Mouse (Mus musculus): ENCODE data around the gene Tspan5. TPM values are rescaled to one million over a fixed set of nuclear protein-coding genes. Genes with fewer than 3 reads are reported as not detected.

Tspan5 gene
- polyA plus RNA-seq, 1 experiment = 23.8 TPM

DNA sequence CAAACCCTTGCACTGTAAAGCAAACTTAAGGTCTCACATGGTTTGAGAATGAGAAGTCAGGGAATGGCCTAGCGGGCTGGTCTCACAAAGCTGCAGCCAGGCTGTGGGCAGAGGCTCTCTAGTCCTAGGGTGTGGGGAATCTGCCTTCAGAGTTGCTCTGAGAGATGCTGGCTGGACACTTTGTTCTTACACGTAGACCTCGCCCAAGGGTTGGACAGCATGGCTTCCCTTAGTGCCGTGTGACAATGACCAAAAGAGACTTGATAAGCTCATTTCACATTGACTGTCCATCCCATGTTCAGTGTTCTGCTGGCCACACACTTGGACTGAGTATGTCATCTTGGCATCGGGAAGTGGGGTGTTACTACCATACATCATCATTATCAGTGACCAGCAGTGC, 101.6 kb downstream of the Tspan5 start:
- Histone ChIP-seq H3K4me3 (ENCODE audit: insufficient read depth, low read depth, low read length) (no peak overlapping the region), H3K27me3 (replicated peaks; ENCODE audit: control insufficient read depth, insufficient read depth, low read length) (no peaks in the 10 kb centered on the region), H3K27ac (ENCODE audit: insufficient read depth, low read depth, low read length) (no peak overlapping the region), H3K4me1 (ENCODE audit: control insufficient read depth, insufficient read depth, low read length) (no peaks in the 10 kb centered on the region), H3K36me3 (ENCODE audit: control insufficient read depth, insufficient read depth, low read length) (no peaks in the 10 kb centered on the region)
- 92% methylated on average over 5 of the region's 5 CpGs for WGBS
- TF ChIP-seq CTCF (conservative IDR thresholded peaks at IDR 0.05; ENCODE audit: insufficient read depth, insufficient read length, low read depth, low read length) = no peak
- no peak for TF ChIP-seq POLR2A (IDR thresholded peaks at IDR 0.05; ENCODE audit: low read depth, low read length)
- DNase-seq = no peak

DNA sequence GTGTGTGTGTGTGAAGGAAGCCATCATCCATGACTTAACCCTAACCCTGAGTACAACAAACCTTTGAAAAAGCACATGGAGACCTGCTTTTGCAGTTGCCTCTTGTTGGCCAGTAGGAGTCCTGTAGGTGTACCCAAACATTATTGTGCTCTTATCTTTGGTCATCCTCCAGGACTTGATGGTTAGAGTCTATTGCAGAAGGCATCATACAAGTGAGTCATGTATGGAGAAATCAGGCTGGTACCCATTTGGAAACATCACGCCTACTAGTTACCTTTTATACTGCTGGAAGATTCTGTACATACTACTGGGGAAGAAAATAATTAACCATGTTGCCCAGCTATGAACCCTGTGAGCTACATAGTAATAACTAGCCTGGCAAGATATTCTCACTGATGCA, 103.8 kb downstream of the Tspan5 start:
- 74% methylated on average over 1 of the region's 1 CpGs for WGBS
- TF ChIP-seq POLR2A (IDR thresholded peaks at IDR 0.05; ENCODE audit: low read depth, low read length) (no peak), CTCF (conservative IDR thresholded peaks at IDR 0.05; ENCODE audit: insufficient read depth, insufficient read length, low read depth, low read length) (no peak)
- H3K4me3 ChIP-seq (ENCODE audit: insufficient read depth, low read depth, low read length) = no peak overlapping the region

DNA sequence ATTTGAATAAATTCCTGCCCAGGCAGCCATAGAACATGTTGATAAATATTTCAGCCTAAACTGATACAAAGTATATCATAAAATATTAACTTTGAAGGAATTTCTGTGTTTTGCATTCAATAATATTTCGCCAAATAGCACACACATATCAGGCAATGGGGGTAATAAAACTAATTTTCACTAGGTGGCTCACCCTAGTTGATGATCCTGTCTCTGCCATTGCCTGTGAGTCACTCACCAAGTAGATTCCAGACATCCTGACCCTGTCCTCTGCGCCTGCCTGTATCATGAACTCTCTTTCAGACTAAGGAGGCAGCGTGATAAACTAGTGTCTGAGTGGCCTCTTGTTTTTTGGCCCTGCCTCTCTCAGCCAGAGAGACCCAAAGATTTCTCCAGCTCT, 105.8 kb downstream of the Tspan5 start:
- Histone ChIP-seq H3K4me1 (ENCODE audit: control insufficient read depth, insufficient read depth, low read length) (no peaks in the 10 kb centered on the region; the same call in 1 of the 2 replicates), H3K4me3 (ENCODE audit: insufficient read depth, low read depth, low read length) (no peak overlapping the region), H3K36me3 (ENCODE audit: control insufficient read depth, insufficient read depth, low read length) (no peaks in the 10 kb centered on the region), H3K27me3 (replicated peaks; ENCODE audit: control insufficient read depth, insufficient read depth, low read length) (no peaks in the 10 kb centered on the region), H3K27ac (ENCODE audit: insufficient read depth, low read depth, low read length) (no peak overlapping the region)
- 89% methylated on average over 3 of the region's 3 CpGs for WGBS
- no peak for DNase-seq
- TF ChIP-seq CTCF (conservative IDR thresholded peaks at IDR 0.05; ENCODE audit: insufficient read depth, insufficient read length, low read depth, low read length) (no peak), POLR2A (IDR thresholded peaks at IDR 0.05; ENCODE audit: low read depth, low read length) (no peak)

More for the DNA sequence above, 103.8 kb downstream of the Tspan5 start:
- no peaks in the 10 kb centered on the region for H3K4me1 ChIP-seq (ENCODE audit: control insufficient read depth, insufficient read depth, low read length)
- H3K27me3 ChIP-seq (replicated peaks; ENCODE audit: control insufficient read depth, insufficient read depth, low read length) = no peaks in the 10 kb centered on the region
- no peaks in the 10 kb centered on the region for H3K36me3 ChIP-seq (ENCODE audit: control insufficient read depth, insufficient read depth, low read length)
- H3K27ac ChIP-seq (ENCODE audit: insufficient read depth, low read depth, low read length) = no peak overlapping the region
- DNase-seq = no peak

DNA sequence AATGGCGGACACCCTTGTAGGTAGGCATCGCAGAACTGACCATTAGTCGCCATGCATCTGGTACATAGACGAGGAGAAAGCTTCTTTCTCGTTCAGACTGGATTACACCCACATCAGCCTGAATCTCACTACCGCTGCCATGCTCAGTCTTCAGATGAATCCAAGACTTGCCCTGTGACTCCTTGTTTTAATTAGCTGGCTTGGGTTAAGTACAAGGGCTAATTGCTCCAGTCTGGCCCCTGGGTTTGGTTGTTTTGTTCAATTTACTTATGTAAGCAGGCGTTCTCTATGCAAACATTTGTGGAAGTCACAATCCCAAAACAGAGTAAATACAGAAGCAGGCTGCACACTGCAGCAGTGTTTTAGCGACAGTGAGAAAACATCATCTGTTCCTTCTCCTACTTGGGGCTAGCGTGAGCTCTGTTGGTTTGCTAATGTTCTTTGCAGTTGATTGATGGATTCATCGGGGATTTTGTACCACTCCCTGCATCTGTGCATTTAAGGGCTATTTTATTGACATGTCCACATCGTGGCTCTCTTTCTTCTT, 107.8 kb downstream of the Tspan5 start:
- Histone ChIP-seq H3K4me1 (ENCODE audit: control insufficient read depth, insufficient read depth, low read length) (no peaks in the 10 kb centered on the region; the same call in 1 of the 2 replicates), H3K4me3 (ENCODE audit: insufficient read depth, low read depth, low read length) (no peak overlapping the region), H3K27me3 (replicated peaks; ENCODE audit: control insufficient read depth, insufficient read depth, low read length) (no peaks in the 10 kb centered on the region), H3K27ac (ENCODE audit: insufficient read depth, low read depth, low read length) (no peak overlapping the region), H3K36me3 (ENCODE audit: control insufficient read depth, insufficient read depth, low read length) (no peaks in the 10 kb centered on the region)
- 68% methylated on average over 11 of the region's 11 CpGs for WGBS
- TF ChIP-seq CTCF (conservative IDR thresholded peaks at IDR 0.05; ENCODE audit: insufficient read depth, insufficient read length, low read depth, low read length) (no peak), POLR2A (IDR thresholded peaks at IDR 0.05; ENCODE audit: low read depth, low read length) (no peak)
- no peak for DNase-seq

DNA sequence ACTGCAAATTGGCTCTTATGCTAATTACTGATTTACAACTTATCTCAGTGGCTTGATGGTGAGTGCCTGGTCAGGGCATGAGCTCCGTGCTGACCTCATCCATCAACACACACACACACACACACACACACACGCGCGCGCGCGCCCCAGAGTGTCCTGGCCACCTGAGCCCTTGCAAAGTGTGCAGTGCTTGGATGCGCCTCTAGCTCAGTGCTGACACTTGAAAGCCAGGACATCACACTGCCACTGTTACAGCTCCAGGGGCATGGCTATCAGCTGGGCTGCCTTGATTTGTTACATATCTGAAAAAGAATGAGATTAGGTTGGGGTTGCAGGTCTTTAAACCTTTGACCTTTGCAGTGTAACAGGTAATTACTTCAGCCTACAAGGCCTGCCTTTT, 109.9 kb downstream of the Tspan5 start:
- Histone ChIP-seq H3K27me3 (replicated peaks; ENCODE audit: control insufficient read depth, insufficient read depth, low read length) (no peaks in the 10 kb centered on the region), H3K4me3 (ENCODE audit: insufficient read depth, low read depth, low read length) (no peak overlapping the region), H3K4me1 (ENCODE audit: control insufficient read depth, insufficient read depth, low read length) (no peaks in the 10 kb centered on the region; the same call in 1 of the 2 replicates), H3K27ac (ENCODE audit: insufficient read depth, low read depth, low read length) (no peak overlapping the region), H3K36me3 (ENCODE audit: control insufficient read depth, insufficient read depth, low read length) (no peaks in the 10 kb centered on the region)
- 93% methylated on average over 8 of the region's 8 CpGs for WGBS
- no peak for DNase-seq
- TF ChIP-seq CTCF (conservative IDR thresholded peaks at IDR 0.05; ENCODE audit: insufficient read depth, insufficient read length, low read depth, low read length) (no peak), POLR2A (IDR thresholded peaks at IDR 0.05; ENCODE audit: low read depth, low read length) (no peak)

DNA sequence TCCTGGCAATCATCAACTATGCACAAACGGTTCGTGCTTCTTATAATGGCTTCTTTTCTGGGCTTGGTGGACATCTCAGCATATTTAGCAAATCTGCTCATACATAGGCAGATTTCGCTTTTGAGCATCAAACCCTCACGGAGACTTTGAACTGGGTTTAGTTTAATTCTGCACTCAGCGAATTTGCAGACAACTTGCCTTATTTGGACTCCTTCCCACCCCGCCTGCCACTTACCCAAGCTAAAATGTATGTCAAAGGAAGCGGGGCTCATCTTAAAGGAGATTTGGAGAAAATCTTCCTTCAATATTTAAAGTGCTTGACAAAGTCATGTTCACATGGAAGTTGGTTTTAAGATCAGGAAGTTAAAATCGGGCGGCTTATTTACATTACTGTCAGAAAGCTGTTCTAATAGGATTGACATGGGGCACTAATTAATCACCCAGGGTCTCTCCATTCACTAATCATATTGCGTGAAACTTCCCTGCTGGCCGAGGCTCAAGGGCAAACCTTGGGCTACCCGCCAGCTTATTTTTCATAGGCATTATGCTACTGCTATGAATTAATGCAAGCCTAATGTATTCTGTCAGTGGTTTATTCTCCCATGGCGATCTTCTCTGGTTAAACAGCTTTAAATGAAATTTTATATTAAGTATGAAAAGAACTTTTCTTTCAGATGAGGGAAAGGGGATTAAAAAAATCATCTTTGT, 111.1 kb downstream of the Tspan5 start:
- Histone ChIP-seq H3K4me1 (ENCODE audit: control insufficient read depth, insufficient read depth, low read length) (no peaks in the 10 kb centered on the region; the same call in 1 of the 2 replicates), H3K27ac (ENCODE audit: insufficient read depth, low read depth, low read length) (no peak overlapping the region), H3K36me3 (ENCODE audit: control insufficient read depth, insufficient read depth, low read length) (no peaks in the 10 kb centered on the region), H3K4me3 (ENCODE audit: insufficient read depth, low read depth, low read length) (no peak overlapping the region), H3K27me3 (replicated peaks; ENCODE audit: control insufficient read depth, insufficient read depth, low read length) (no peaks in the 10 kb centered on the region)
- no peak for DNase-seq
- 57% methylated on average over 13 of the region's 13 CpGs for WGBS
- TF ChIP-seq CTCF (conservative IDR thresholded peaks at IDR 0.05; ENCODE audit: insufficient read depth, insufficient read length, low read depth, low read length) (no peak), POLR2A (IDR thresholded peaks at IDR 0.05; ENCODE audit: low read depth, low read length) (no peak)

DNA sequence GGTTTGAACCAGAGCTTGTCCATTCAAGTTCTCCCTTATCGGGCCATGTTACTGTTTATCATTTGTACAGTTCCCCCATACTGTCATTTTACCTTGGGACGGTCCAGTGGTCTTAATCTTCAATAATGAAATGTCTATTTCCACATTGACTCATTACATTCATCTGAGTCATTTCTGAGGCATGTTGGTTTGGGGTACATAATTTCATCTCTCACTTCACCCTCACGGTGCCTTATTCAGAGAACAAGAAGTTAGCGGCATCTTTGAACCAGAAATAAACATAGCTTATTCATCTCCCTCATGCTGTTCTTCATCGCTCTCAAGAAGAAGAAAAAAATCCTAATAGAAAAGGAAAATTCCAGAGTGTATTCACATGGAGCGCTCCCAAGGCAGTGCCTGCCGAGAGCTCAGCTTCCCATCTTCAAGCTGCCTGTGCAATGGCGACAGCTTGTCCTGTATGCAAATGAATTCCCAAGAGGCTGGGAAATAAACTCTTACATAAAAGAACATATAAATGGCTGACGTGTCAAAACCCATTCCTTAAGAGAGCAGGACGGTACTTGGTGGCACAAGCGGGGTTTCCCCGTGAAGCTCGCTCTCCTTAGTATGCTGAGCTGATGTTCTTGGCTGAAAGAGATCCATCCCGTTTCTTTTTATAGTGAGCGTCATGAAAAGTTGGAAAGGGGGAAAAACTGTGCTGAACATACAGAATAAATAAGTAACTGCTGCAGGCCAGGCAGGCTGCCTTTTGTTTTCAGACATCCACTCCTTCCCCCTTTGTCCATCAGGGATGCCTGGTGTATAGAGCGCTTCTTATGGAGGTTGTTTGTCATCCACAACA, 112.2 kb downstream of the Tspan5 start:
- TF ChIP-seq CTCF (conservative IDR thresholded peaks at IDR 0.05; ENCODE audit: insufficient read depth, insufficient read length, low read depth, low read length) (no peak), POLR2A (IDR thresholded peaks at IDR 0.05; ENCODE audit: low read depth, low read length) (no peak)
- 85% methylated on average over 16 of the region's 16 CpGs for WGBS
- Histone ChIP-seq H3K4me3 (ENCODE audit: insufficient read depth, low read depth, low read length) (no peak overlapping the region), H3K27me3 (replicated peaks; ENCODE audit: control insufficient read depth, insufficient read depth, low read length) (no peaks in the 10 kb centered on the region), H3K4me1 (ENCODE audit: control insufficient read depth, insufficient read depth, low read length) (no peaks in the 10 kb centered on the region; the same call in 1 of the 2 replicates), H3K36me3 (ENCODE audit: control insufficient read depth, insufficient read depth, low read length) (no peaks in the 10 kb centered on the region), H3K27ac (ENCODE audit: insufficient read depth, low read depth, low read length) (no peak overlapping the region)
- no peak for DNase-seq
